Mouse (Mus musculus): ENCODE data around the gene Gbp9. TPM values are rescaled to one million over a fixed set of nuclear protein-coding genes. Genes with fewer than 3 reads are reported as not detected.
"Not testable (repeated sequence)": the region's sequence is repeated elsewhere in the genome, so short reads cannot be mapped to it uniquely, and the experiment has no call there.

Gbp9 gene
- polyA plus RNA-seq (2014; fragmentation: Nextera tagmentation; extraction: Ambion mirVana), result 1.1 and 1.4 TPM in 2 replicates

- not testable (repeated sequence) for DNase-seq (ENCODE audit: low spot score); H3K4me3 ChIP-seq (ENCODE audit: low read depth, low read length); H3K9ac ChIP-seq (ENCODE audit: low read length); H3K4me2 ChIP-seq (ENCODE audit: low read length); ATAC-seq; H3K4me1 ChIP-seq (ENCODE audit: control insufficient read depth, insufficient read depth, low read length); H3K27me3 ChIP-seq (replicated peaks; ENCODE audit: control insufficient read depth, insufficient read depth, low read length); H3K9me3 ChIP-seq (replicated peaks; ENCODE audit: control insufficient read depth, low read length); H3K36me3 ChIP-seq (ENCODE audit: control insufficient read depth, insufficient read depth, low read length); H3K27ac ChIP-seq (ENCODE audit: low read depth, low read length)
- WGBS, result 15% methylated on average over 2 of the region's 2 CpGs
Observed at GRCm38 (mm10) chr5:105139409-105140088, at the start of gene Gbp9, which contains the start of the genes Gbp8 and Gbp4. Gene Gbp9, minus strand, starts transcription at chr5:105139539. Gene Gbp8, minus strand, starts transcription at chr5:105139540. Gene Gbp4, minus strand, starts transcription at chr5:105139586.

DNA sequence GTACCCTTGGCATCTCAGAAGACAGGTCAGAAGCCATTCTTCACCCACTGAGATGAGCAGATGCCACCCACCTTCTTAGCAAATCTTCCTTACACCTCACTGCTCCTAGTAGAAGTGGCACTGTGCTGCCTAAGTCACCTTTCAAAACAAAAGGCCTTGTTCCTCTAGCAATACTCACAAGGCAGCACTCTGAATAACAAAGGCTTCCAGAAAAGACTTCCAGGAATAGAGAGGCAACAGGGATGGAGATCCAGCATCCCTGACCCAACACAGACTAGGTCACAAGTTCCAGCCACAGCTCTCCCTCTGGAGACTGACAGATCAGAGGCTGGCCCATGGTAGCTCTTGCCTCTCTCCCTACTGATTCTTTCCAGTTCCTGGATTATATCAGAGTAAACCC is 42.1 kb upstream of the Gbp9 start:
- Histone ChIP-seq H3K27me3 (replicated peaks; ENCODE audit: control insufficient read depth, insufficient read depth, low read length) (no peaks in the 10 kb centered on the region), H3K4me3 (ENCODE audit: low read depth, low read length) (no peak overlapping the region), H3K4me1 (ENCODE audit: control insufficient read depth, insufficient read depth, low read length) (no peaks in the 10 kb centered on the region), H3K27ac (ENCODE audit: low read depth, low read length) (no peak overlapping the region), H3K36me3 (ENCODE audit: control insufficient read depth, insufficient read depth, low read length) (no peaks in the 10 kb centered on the region), H3K9me3 (replicated peaks; ENCODE audit: control insufficient read depth, low read length) (no peaks in the 10 kb centered on the region), H3K4me2 (ENCODE audit: low read length) (no peak overlapping the region), H3K9ac (ENCODE audit: low read length) (no peak overlapping the region)
- no peak for DNase-seq (ENCODE audit: low spot score)
- no peak for ATAC-seq

DNA sequence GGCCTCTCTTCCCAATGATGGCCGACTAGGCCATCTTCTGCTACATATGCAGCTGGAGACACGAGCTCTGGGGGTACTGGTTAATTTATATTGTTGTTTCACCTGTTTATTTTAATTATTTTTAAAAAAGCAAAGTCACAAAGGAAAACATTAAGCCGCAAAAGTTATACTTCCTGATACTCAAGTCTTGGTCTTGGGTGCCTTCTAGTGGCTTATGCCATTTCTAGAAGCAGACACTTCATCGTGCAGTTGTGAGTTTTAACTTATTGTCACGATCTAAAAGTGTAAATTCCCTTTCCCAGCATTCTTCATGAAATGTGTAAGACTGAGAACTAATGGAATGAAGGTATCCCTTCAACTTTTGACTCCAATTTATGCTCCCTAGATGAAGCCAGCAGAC is 17.2 kb upstream of the Gbp9 start:
- H3K4me3 ChIP-seq (ENCODE audit: low read depth, low read length), result no peak overlapping the region
- H3K4me2 ChIP-seq (ENCODE audit: low read length), result no peak overlapping the region
- no peak overlapping the region for H3K27ac ChIP-seq (ENCODE audit: low read depth, low read length)
- H3K9ac ChIP-seq (ENCODE audit: low read length), result no peak overlapping the region
- no peak for DNase-seq (ENCODE audit: low spot score)
- no peaks in the 10 kb centered on the region for H3K4me1 ChIP-seq (ENCODE audit: control insufficient read depth, insufficient read depth, low read length)
- ATAC-seq, result no peak
- no peaks in the 10 kb centered on the region for H3K36me3 ChIP-seq (ENCODE audit: control insufficient read depth, insufficient read depth, low read length)
- WGBS, result 88% methylated on average over 5 of the region's 5 CpGs
- no peaks in the 10 kb centered on the region for H3K27me3 ChIP-seq (replicated peaks; ENCODE audit: control insufficient read depth, insufficient read depth, low read length)
- no peaks in the 10 kb centered on the region for H3K9me3 ChIP-seq (replicated peaks; ENCODE audit: control insufficient read depth, low read length)

DNA sequence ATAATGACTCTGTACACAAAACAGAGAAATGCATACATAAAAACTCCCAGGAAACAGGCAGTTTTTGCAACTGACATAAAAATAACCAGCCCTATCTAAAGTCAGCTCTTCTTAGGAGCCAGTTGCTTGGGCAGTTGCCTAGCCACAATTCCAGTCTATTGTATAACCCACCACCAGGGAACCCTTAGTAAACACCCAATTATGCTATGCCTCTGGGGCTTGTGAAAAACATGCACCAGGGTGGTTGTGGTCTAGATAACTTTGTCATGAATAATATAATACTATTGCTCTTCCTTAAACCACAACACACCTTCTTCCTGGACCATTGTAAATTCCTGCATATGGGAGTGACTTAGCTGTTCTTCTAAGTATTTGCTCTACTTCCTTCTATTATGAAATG is 14.7 kb upstream of the Gbp9 start:
- no peaks in the 10 kb centered on the region for H3K36me3 ChIP-seq (ENCODE audit: control insufficient read depth, insufficient read depth, low read length)
- no peaks in the 10 kb centered on the region for H3K9me3 ChIP-seq (replicated peaks; ENCODE audit: control insufficient read depth, low read length)
- H3K4me1 ChIP-seq (ENCODE audit: control insufficient read depth, insufficient read depth, low read length), result no peaks in the 10 kb centered on the region
- no peak overlapping the region for H3K4me2 ChIP-seq (ENCODE audit: low read length)
- no peak overlapping the region for H3K27ac ChIP-seq (ENCODE audit: low read depth, low read length)
- ATAC-seq, result no peak
- no peaks in the 10 kb centered on the region for H3K27me3 ChIP-seq (replicated peaks; ENCODE audit: control insufficient read depth, insufficient read depth, low read length)
- no peak overlapping the region for H3K9ac ChIP-seq (ENCODE audit: low read length)
- H3K4me3 ChIP-seq (ENCODE audit: low read depth, low read length), result no peak overlapping the region
- DNase-seq (ENCODE audit: low spot score), result no peak

DNA sequence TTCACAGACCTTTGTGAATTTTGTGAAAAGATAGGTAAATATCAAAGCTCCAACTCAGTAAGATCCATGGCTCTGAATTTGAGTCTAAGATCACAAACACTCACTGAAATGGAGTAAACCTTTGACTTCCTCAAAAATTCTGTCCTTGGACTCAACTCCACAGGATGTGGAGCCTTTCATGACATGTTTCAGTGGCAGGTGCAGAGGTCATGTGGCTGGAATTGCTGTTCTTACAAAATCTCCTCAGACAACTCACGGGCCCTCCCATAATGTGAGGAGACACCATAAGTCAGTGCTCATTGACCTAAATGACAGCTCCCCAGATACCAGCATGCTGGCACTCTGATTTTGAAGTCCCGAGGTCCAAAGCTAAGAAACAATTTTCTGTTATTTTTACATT is 8.7 kb upstream of the Gbp9 start:
- not testable (repeated sequence) for H3K4me1 ChIP-seq (ENCODE audit: control insufficient read depth, insufficient read depth, low read length); H3K27ac ChIP-seq (ENCODE audit: low read depth, low read length); H3K27me3 ChIP-seq (replicated peaks; ENCODE audit: control insufficient read depth, insufficient read depth, low read length); H3K9ac ChIP-seq (ENCODE audit: low read length); H3K36me3 ChIP-seq (ENCODE audit: control insufficient read depth, insufficient read depth, low read length); H3K4me3 ChIP-seq (ENCODE audit: low read depth, low read length); DNase-seq (ENCODE audit: low spot score); H3K4me2 ChIP-seq (ENCODE audit: low read length); ATAC-seq; H3K9me3 ChIP-seq (replicated peaks; ENCODE audit: control insufficient read depth, low read length)
- 69% methylated on average over 2 of the region's 2 CpGs for WGBS

GRCm38 (mm10) chr5:105146447-105146846 is 7.1 kb upstream of the Gbp9 start:
- DNase-seq (ENCODE audit: low spot score), result no peak
- no peaks in the 10 kb centered on the region for H3K36me3 ChIP-seq (ENCODE audit: control insufficient read depth, insufficient read depth, low read length)
- H3K27me3 ChIP-seq (replicated peaks; ENCODE audit: control insufficient read depth, insufficient read depth, low read length), result no peaks in the 10 kb centered on the region
- no peak overlapping the region for H3K4me2 ChIP-seq (ENCODE audit: low read length)
- H3K4me1 ChIP-seq (ENCODE audit: control insufficient read depth, insufficient read depth, low read length), result no peaks in the 10 kb centered on the region
- no peak overlapping the region for H3K27ac ChIP-seq (ENCODE audit: low read depth, low read length)
- no peaks in the 10 kb centered on the region for H3K9me3 ChIP-seq (replicated peaks; ENCODE audit: control insufficient read depth, low read length)
- no peak overlapping the region for H3K9ac ChIP-seq (ENCODE audit: low read length)
- no peak for ATAC-seq
- no peak overlapping the region for H3K4me3 ChIP-seq (ENCODE audit: low read depth, low read length)

GRCm38 (mm10) chr5:105145731-105146130 is 6.4 kb upstream of the Gbp9 start:
- ATAC-seq; H3K4me1 ChIP-seq (ENCODE audit: control insufficient read depth, insufficient read depth, low read length); H3K27ac ChIP-seq (ENCODE audit: low read depth, low read length); H3K36me3 ChIP-seq (ENCODE audit: control insufficient read depth, insufficient read depth, low read length); H3K4me2 ChIP-seq (ENCODE audit: low read length); H3K9ac ChIP-seq (ENCODE audit: low read length); DNase-seq (ENCODE audit: low spot score); H3K9me3 ChIP-seq (replicated peaks; ENCODE audit: control insufficient read depth, low read length); H3K4me3 ChIP-seq (ENCODE audit: low read depth, low read length); H3K27me3 ChIP-seq (replicated peaks; ENCODE audit: control insufficient read depth, insufficient read depth, low read length): not testable (repeated sequence)
- 53% methylated on average over 3 of the region's 3 CpGs for WGBS

GRCm38 (mm10) chr5:105140089-105140810 is 911 bp upstream of the Gbp9 start:
- not testable (repeated sequence) for DNase-seq (ENCODE audit: low spot score); ATAC-seq; H3K9ac ChIP-seq (ENCODE audit: low read length); H3K9me3 ChIP-seq (replicated peaks; ENCODE audit: control insufficient read depth, low read length); H3K4me1 ChIP-seq (ENCODE audit: control insufficient read depth, insufficient read depth, low read length); H3K4me2 ChIP-seq (ENCODE audit: low read length); H3K36me3 ChIP-seq (ENCODE audit: control insufficient read depth, insufficient read depth, low read length); H3K27me3 ChIP-seq (replicated peaks; ENCODE audit: control insufficient read depth, insufficient read depth, low read length); H3K27ac ChIP-seq (ENCODE audit: low read depth, low read length); H3K4me3 ChIP-seq (ENCODE audit: low read depth, low read length)
- 26% methylated on average over 2 of the region's 2 CpGs for WGBS

DNA sequence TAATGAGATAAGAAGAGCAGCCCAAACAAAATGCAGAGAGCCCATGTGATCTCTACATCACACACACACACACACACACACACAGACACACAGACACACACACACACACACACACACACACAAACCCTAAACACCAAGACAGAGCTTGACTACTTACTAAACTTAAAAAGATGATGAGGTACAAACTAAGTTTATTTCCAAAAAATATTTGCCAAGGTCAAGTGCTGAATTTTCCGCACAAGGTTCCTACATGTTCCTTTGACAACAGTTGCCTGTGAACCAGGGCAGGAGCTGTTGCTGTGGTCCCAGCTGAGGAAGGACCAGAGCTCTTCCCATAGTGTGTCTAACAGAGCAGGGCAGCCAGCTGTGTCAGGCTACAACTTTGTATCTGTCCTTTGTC is 433 bp downstream of the Gbp9 start:
- no peak overlapping the region for H3K4me2 ChIP-seq (ENCODE audit: low read length)
- H3K4me1 ChIP-seq (ENCODE audit: control insufficient read depth, insufficient read depth, low read length), result no peaks in the 10 kb centered on the region
- ATAC-seq (no peak), DNase-seq (ENCODE audit: low spot score) (no peak)
- H3K27me3 ChIP-seq (replicated peaks; ENCODE audit: control insufficient read depth, insufficient read depth, low read length), result no peaks in the 10 kb centered on the region
- no peaks in the 10 kb centered on the region for H3K36me3 ChIP-seq (ENCODE audit: control insufficient read depth, insufficient read depth, low read length)
- WGBS, result 88% methylated on average over 1 of the region's 1 CpGs
- H3K9ac ChIP-seq (ENCODE audit: low read length), result no peak overlapping the region
- H3K4me3 ChIP-seq (ENCODE audit: low read depth, low read length), result no peak overlapping the region
- H3K27ac ChIP-seq (ENCODE audit: low read depth, low read length), result no peak overlapping the region
- no peaks in the 10 kb centered on the region for H3K9me3 ChIP-seq (replicated peaks; ENCODE audit: control insufficient read depth, low read length)

Measured in forebrain, embryonic 14.5 days (tissue).